Mouse (Mus musculus) intestine, postnatal 0 days (tissue): ENCODE measurements around the gene Ulk3. TPM values are rescaled to one million over a fixed set of nuclear protein-coding genes. Genes with fewer than 3 reads are reported as not detected.

ENCODE experiments used
- ATAC-seq: fragments of 200-750 bp; cut with Nextera tagmentation; 2 replicates; pipeline ENCODE4 v1.8.0; 2017; ENCODE audit warnings: mild to moderate bottlenecking, moderate TSS enrichment, moderate library complexity
- H3K27ac ChIP-seq: fragments of 300-500 bp; sonication (generic); 2 replicates; pipeline ENCODE4 v1.5.1; 2014; ENCODE audit warnings: mild to moderate bottlenecking, low read depth, low read length, moderate library complexity
- H3K27me3 ChIP-seq: fragments of 300-500 bp; sonication (generic); replicated peaks from 2 replicates; pipeline ENCODE4 v1.6.1; 2014; ENCODE audit warnings: low read length, mixed read lengths; ENCODE audit not compliant: control insufficient read depth, insufficient read depth
- H3K36me3 ChIP-seq: fragments of 300-500 bp; sonication (generic); 2 replicates; pipeline ENCODE4 v1.6.1; 2014; ENCODE audit warnings: mild to moderate bottlenecking, moderate library complexity; ENCODE audit not compliant: control insufficient read depth, insufficient read depth
- H3K4me1 ChIP-seq: fragments of 300-500 bp; sonication (generic); replicated peaks from 2 replicates; pipeline ENCODE4 v1.6.1; 2014; ENCODE audit warnings: antibody characterized with exemption, low read length, mixed read lengths; ENCODE audit not compliant: control insufficient read depth, insufficient read depth
- H3K4me2 ChIP-seq: fragments of 300-500 bp; sonication (generic); replicated peaks from 2 replicates; pipeline ENCODE4 v1.6.1; 2014; ENCODE audit warnings: low read depth, mild to moderate bottlenecking, moderate library complexity
- H3K4me3 ChIP-seq: fragments of 300-500 bp; sonication (generic); 2 replicates; pipeline ENCODE4 v1.5.1; 2014; ENCODE audit warnings: low read depth, low read length
- H3K9ac ChIP-seq: fragments of 300-500 bp; sonication (generic); 2 replicates; pipeline ENCODE4 v1.6.1; 2014; ENCODE audit warnings: mild to moderate bottlenecking, low read depth, low read length
- H3K9me3 ChIP-seq: fragments of 300-500 bp; sonication (generic); 2 replicates; pipeline ENCODE4 v1.6.1; 2016; ENCODE audit warnings: mixed run types; ENCODE audit not compliant: control insufficient read depth
- CTCF ChIP-seq: sonication (generic); IDR thresholded peaks from 2 replicates; pipeline ENCODE4 v1.5.1; 2016; ENCODE audit warnings: low read depth, mild to moderate bottlenecking, control low read depth, antibody characterized with exemption, moderate library complexity
- WGBS: fragments of 180-500 bp; shearing (Covaris S2); extraction: QIAGEN DNeasy Blood & Tissue Kit; methylation state at CpG from one replicate; pipeline ENCODE4 v1.1.7; 2014; 5-methylcytosine and 5-hydroxymethylcytosine counted together
- polyA plus RNA-seq: library from polyadenylated mRNA; unstranded; fragments of >200 nt; fragmentation: Nextera tagmentation; extraction: Ambion mirVana; gene quantifications from 2 replicates; pipeline ENCODE4 v1.2.1, GENCODE M21; 2015

Ulk3 gene
- polyA plus RNA-seq, 1 experiment from 2014 or later = 8.3 TPM

DNA sequence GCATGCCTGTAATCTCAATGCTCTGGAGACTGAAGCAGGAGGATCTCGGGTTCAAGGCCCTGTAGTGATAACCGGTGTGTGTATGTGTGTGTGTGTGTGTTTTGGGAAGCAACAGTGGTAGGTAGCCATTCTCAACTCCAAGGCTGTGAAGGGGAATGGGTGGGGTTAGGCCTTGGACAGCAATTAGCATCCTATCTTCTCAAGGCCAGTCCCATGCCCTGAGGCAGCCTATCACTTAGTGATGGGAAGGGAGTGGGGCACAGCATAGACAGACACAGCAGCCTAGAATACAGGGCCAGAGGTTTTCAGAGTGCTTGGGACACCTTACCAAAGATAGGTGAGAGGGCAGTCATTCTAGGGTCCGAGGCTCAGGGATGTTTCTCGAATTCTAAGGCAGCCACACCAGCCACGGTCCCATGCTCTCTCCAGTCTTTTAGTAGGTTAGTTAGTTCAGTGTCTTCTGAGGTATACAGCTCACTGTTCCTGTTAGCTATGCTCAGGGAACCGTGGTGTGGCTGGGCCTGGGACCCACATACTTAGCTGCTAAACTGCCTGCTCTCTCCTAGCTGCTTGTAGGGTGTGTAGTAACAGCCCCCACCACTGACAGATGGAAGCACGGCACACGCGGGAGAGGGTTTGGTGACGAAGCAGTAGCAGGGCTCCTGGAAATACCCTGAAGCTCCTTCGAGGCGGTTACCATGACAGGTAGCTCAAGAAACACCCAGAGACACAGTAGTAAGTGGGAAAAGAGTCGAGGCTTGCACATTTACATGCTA, 52.7 kb downstream of the Ulk3 start:
- H3K27ac ChIP-seq = no peak overlapping the region; the same call in 1 of the 2 replicates
- TF ChIP-seq CTCF = no peak

DNA sequence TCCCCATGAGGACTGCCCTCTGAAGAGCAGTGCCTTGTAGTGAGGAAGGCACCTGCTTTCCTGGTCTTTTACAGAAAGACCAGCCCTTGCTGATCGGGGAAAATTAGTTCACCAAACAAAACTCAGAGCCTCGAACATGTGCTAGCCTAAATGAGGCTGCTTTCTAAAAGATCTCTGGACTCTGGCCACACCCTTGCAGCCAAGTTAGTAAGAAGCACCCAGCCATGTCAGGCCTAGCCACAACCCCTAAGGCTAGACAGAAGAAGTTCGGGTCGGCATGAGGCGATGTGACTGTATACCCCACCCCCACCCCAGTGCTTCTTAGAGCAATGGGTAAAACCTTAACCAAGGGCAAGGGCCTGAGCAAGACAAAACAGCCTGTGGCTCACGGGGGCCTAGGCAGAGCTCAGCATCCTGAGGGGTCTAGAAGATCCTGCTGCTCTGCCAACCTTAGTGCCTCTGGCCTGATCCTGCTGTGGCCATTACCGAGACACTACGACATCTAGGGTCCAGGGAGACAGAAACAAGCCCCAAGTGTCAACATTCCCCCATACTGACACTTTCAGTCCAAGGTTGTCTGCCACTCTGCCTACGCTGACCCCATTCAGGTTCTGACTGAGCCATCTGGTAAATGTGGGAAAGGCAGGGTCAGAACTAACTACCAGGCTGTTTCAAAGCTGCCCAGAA, 54.1 kb downstream of the Ulk3 start:
- Histone ChIP-seq H3K9me3 (no peaks in the 10 kb centered on the region), H3K27me3 (no peaks in the 10 kb centered on the region), H3K4me3 (peak overlapping the region; percentile 85), H3K27ac (peak overlapping the region; percentile 46; the same call in 1 of the 2 replicates), H3K36me3 (peaks cover 5% of the 10 kb centered on the region; the same call in 1 of the 2 replicates), H3K4me2 (peak overlapping the region; percentile 85), H3K4me1 (peaks cover 41% of the 10 kb centered on the region), H3K9ac (no peak overlapping the region)
- 38% methylated on average over 9 of the region's 9 CpGs for WGBS
- ATAC-seq = no peak
- no peak for TF ChIP-seq CTCF

More for the DNA sequence above, 52.7 kb downstream of the Ulk3 start:
- H3K27me3 ChIP-seq = no peaks in the 10 kb centered on the region
- H3K4me2 ChIP-seq = no peak overlapping the region
- H3K9me3 ChIP-seq = no peaks in the 10 kb centered on the region
- no peak overlapping the region for H3K4me3 ChIP-seq
- peaks cover 5% of the 10 kb centered on the region; the same call in 1 of the 2 replicates for H3K36me3 ChIP-seq
- ATAC-seq = no peak
- H3K4me1 ChIP-seq = peaks cover 47% of the 10 kb centered on the region
- WGBS = 77% methylated on average over 13 of the region's 13 CpGs
- no peak overlapping the region for H3K9ac ChIP-seq

DNA sequence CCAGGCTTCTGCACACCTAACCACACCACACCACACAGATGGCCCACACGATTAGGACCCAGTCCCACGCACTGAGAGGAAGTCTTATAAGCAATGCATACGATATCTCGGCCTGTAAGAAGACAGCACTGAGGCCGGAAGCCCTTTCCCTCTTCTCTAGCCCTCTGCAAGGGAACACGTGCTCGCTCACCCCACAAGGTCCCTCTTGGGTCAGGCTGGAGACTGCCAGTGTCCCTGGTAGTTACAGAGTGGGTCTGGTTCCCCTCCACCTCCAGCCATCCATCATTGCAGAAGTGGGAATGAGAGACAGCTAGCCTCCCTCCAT, 54.6 kb downstream of the Ulk3 start:
- no peak for ATAC-seq
- WGBS = 24% methylated on average over 7 of the region's 7 CpGs

DNA sequence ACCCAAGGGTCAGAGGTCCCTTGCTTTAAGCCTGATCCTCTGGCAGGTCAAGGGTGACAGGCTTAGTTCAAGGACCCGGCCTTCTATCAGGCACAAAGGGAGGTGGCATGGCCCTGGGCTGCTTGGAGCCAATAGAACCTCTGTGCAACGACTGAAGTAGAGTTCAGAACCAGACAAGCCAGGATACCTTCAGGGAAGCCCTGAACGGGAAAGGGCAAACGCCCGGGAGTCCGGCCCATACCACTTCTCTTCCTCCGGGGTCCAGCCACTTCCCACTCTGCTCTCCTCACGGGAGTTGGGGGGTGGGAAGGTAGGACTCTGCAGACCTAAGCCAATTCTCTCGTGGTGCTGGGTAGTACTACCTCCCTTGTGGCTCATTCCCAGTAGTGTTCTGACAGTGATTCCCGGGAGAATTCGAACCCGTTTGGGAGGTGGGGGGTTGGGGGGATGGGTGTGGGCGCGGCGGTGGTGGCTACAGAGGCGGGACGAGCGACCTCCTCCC, 55.2 kb downstream of the Ulk3 start:
- Histone ChIP-seq H3K4me3 (peak overlapping the region; percentile 85), H3K27ac (peak overlapping the region; percentile 96), H3K27me3 (no peaks in the 10 kb centered on the region), H3K4me2 (peak overlapping the region; percentile 85), H3K4me1 (peaks cover 29% of the 10 kb centered on the region), H3K36me3 (peaks cover 5% of the 10 kb centered on the region; the same call in 1 of the 2 replicates), H3K9me3 (no peaks in the 10 kb centered on the region), H3K9ac (peak overlapping the region; percentile 92)
- ATAC-seq = no peak
- no peak for TF ChIP-seq CTCF
- under 1% methylated on average over 18 of the region's 18 CpGs for WGBS

More for the DNA sequence above, 54.6 kb downstream of the Ulk3 start:
- Histone ChIP-seq H3K27me3 (no peaks in the 10 kb centered on the region), H3K4me3 (peak overlapping the region; percentile 85), H3K4me2 (peak overlapping the region; percentile 85), H3K36me3 (peaks cover 5% of the 10 kb centered on the region; the same call in 1 of the 2 replicates), H3K27ac (0 out of 2 replicates have a peak overlapping the region, but pooled peaks have one; percentile 46), H3K4me1 (peaks cover 35% of the 10 kb centered on the region), H3K9ac (0 out of 2 replicates have a peak overlapping the region, but pooled peaks have one; percentile 92), H3K9me3 (no peaks in the 10 kb centered on the region)
- no peak for TF ChIP-seq CTCF

DNA sequence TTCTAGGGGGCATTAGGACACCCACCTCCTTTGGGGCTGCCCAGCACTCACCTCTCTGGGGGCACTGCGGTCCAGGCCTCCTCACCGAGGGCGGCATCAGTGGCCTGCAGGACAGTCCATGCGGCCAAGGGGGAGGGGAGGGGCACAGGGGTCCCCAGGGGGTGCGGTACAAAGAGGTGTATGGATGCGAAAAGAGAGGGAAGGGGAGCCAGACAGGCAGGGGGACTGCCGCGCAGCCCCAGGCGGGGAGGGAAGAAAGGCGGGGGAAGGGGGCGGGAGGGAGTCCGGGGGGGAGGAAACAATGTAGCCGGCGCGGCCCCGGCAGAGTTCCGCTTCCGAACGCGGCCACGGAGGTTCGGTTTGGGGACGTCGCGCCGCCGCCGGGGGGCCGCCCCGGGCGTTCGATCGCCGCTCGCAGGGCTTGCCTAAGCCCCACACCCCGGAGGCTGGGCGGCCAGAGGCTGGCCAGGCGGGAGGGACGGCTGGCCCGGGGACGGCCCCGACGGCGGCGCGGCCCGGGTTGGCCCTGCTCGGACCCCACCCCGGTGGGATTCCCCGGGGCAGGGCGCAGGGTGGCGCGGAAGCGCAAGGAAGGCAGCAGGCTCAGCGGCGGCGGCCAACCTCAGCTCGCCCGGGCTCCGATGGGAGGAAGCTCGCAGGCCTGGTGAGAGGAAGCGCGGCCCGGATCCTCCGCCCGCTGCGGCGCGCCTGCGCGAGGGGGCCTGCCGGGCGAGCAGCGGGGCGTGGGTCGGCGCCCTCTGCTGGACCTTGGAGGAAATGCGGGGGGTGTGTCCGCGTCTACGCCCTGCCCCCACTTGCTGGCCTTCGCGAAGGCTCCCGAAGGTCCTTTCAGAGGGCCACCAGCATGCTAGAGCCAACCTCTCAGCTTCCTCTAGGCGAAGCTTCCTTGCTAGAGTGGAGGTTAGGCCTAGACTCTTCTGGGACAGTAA, 56.0 kb downstream of the Ulk3 start:
- peak overlapping the region; percentile 85 for H3K4me2 ChIP-seq
- H3K9ac ChIP-seq = peak overlapping the region; percentile 92
- H3K27me3 ChIP-seq = no peaks in the 10 kb centered on the region
- peak; percentile 82 for ATAC-seq
- TF ChIP-seq CTCF = peak; percentile 97
- peaks cover 27% of the 10 kb centered on the region for H3K4me1 ChIP-seq
- peak overlapping the region; percentile 96 for H3K27ac ChIP-seq
- H3K36me3 ChIP-seq = peaks cover 5% of the 10 kb centered on the region; the same call in 1 of the 2 replicates
- peak overlapping the region; percentile 85 for H3K4me3 ChIP-seq
- 0% methylated on average over 79 of the region's 85 CpGs for WGBS
- H3K9me3 ChIP-seq = no peaks in the 10 kb centered on the region

Other genes starting within 250 kb of the Ulk3 start
- 17.3 and 18.8 TPM in 2 replicates for gene Ppcdc, start 149.3 kb upstream of the Ulk3 start, polyA plus RNA-seq
- 15.9 and 16.8 TPM in 2 replicates for gene Scamp5, start 121.4 kb upstream of the Ulk3 start, polyA plus RNA-seq
- gene Rpp25, start 85.4 kb upstream of the Ulk3 start, polyA plus RNA-seq = 3.2 and 4.8 TPM in 2 replicates
- gene Cox5a, start 68.2 kb upstream of the Ulk3 start, polyA plus RNA-seq = 1,449 and 1,523 TPM in 2 replicates
- gene Fam219b, start 51.9 kb upstream of the Ulk3 start, polyA plus RNA-seq = 6.9 and 7.8 TPM in 2 replicates
- 22.8 and 27.5 TPM in 2 replicates for gene Mpi, start 36.7 kb upstream of the Ulk3 start, polyA plus RNA-seq
- gene Scamp2, start 28.5 kb upstream of the Ulk3 start, polyA plus RNA-seq = 90.2 and 92.3 TPM in 2 replicates
- not detected in 2 replicates for gene Cplx3, start 16.8 kb downstream of the Ulk3 start, polyA plus RNA-seq
- gene Lman1l, start 31.3 kb downstream of the Ulk3 start, polyA plus RNA-seq = not detected in 2 replicates
- 18.7 and 21.9 TPM in 2 replicates for gene Csk, start 64.2 kb downstream of the Ulk3 start, polyA plus RNA-seq
- gene Cyp1a2, start 94.3 kb downstream of the Ulk3 start, polyA plus RNA-seq = not detected in 2 replicates
- gene Cyp1a1, start 98.5 kb downstream of the Ulk3 start, polyA plus RNA-seq = 0.05 and 0.09 TPM in 2 replicates
- gene Edc3, start 119.1 kb downstream of the Ulk3 start, polyA plus RNA-seq = 12.3 and 14.2 TPM in 2 replicates
- 26.7 and 27.4 TPM in 2 replicates for gene Clk3, start 176.4 kb downstream of the Ulk3 start, polyA plus RNA-seq
- 5.2 and 5.4 TPM in 2 replicates for gene Arid3b, start 247.3 kb downstream of the Ulk3 start, polyA plus RNA-seq